Mouse (Mus musculus) forebrain, embryonic 14.5 days (tissue): ENCODE data around the gene Tfap2b. TPM values are rescaled to one million over a fixed set of nuclear protein-coding genes. Genes with fewer than 3 reads are reported as not detected.

Experiments
- ATAC-seq: fragments of 200-750 bp; cut with Nextera tagmentation; 2 replicates; pipeline ENCODE4 v1.8.0; 2017; ENCODE audit warnings: mild to moderate bottlenecking, moderate library complexity
- DNase-seq: peaks from one replicate; pipeline ENCODE4 v3.0.0-alpha.2; 2015; ENCODE audit warnings: low spot score
- H3K27ac ChIP-seq: fragments of 300-500 bp; sonication (generic); 2 replicates; pipeline ENCODE4 v1.5.1; 2014; ENCODE audit warnings: low read depth, mild to moderate bottlenecking, control low read depth, low read length, moderate library complexity
- H3K27me3 ChIP-seq: fragments of 300-500 bp; sonication (generic); replicated peaks from 2 replicates; pipeline ENCODE4 v1.6.1; 2014; ENCODE audit warnings: low read length, control low read depth, mixed read lengths; ENCODE audit not compliant: control insufficient read depth, insufficient read depth
- H3K36me3 ChIP-seq: fragments of 300-500 bp; sonication (generic); 2 replicates; pipeline ENCODE4 v1.6.1; 2014; ENCODE audit warnings: low read length, control low read depth; ENCODE audit not compliant: control insufficient read depth, insufficient read depth
- H3K4me1 ChIP-seq: fragments of 300-500 bp; sonication (generic); 2 replicates; pipeline ENCODE4 v1.6.1; 2014; ENCODE audit warnings: antibody characterized with exemption, low read length, control low read depth; ENCODE audit not compliant: control insufficient read depth, insufficient read depth
- H3K4me2 ChIP-seq: fragments of 300-500 bp; sonication (generic); 2 replicates; pipeline ENCODE4 v1.6.1; 2014; ENCODE audit warnings: mild to moderate bottlenecking, control low read depth, low read length
- H3K4me3 ChIP-seq: fragments of 300-500 bp; sonication (generic); 2 replicates; pipeline ENCODE4 v1.5.1; 2014; ENCODE audit warnings: low read depth, low read length, control low read depth
- H3K9ac ChIP-seq: fragments of 300-500 bp; sonication (generic); 2 replicates; pipeline ENCODE4 v1.6.1; 2014; ENCODE audit warnings: mild to moderate bottlenecking, low read length, control low read depth, moderate library complexity
- H3K9me3 ChIP-seq: fragments of 300-500 bp; sonication (generic); replicated peaks from 2 replicates; pipeline ENCODE4 v1.6.1; 2016; ENCODE audit warnings: low read length, control low read depth, mixed read lengths; ENCODE audit not compliant: control insufficient read depth
- WGBS: fragments of 180-500 bp; shearing (Covaris S2); extraction: QIAGEN DNeasy Blood & Tissue Kit; methylation state at CpG from one replicate; pipeline ENCODE4 v1.1.7; 2014; 5-methylcytosine and 5-hydroxymethylcytosine counted together
- polyA plus RNA-seq: library from polyadenylated mRNA; unstranded; fragments of >200 nt; fragmentation: Nextera tagmentation; extraction: Ambion mirVana; gene quantifications from 2 replicates; pipeline ENCODE4 v1.2.1, GENCODE M21; 2014

Gene Tfap2b
- polyA plus RNA-seq, 1 experiment from 2014 or later = 0.60 TPM

DNA sequence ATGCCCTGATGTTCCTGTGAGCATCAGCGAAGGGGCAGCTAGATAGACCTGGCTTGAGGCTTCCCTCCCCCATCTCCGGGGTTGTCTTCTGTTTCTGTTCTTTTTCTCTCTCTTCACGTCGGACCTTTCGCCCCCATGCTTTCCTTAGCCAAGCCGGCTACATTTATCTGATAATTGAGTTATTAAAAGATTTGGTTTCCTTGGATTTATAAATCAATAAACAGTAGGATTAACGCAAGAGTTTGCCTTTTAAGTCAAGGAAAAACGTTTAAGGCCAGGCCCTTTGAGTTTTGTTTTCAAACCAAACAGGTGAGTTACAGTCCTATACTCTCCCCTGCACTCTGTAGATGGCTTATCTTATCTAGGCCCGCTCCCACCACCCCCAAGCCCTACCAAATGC lies 28.3 kb downstream of the Tfap2b start:
- no peaks in the 10 kb centered on the region for H3K9me3 ChIP-seq
- no peak overlapping the region for H3K4me3 ChIP-seq
- WGBS = under 1% methylated on average over 9 of the region's 9 CpGs
- no peak for DNase-seq
- H3K36me3 ChIP-seq = no peaks in the 10 kb centered on the region
- ATAC-seq = no peak
- H3K4me2 ChIP-seq = no peak overlapping the region
- H3K27ac ChIP-seq = no peak overlapping the region
- peaks cover 85% of the 10 kb centered on the region for H3K27me3 ChIP-seq
- H3K4me1 ChIP-seq = no peaks in the 10 kb centered on the region
- H3K9ac ChIP-seq = no peak overlapping the region

DNA sequence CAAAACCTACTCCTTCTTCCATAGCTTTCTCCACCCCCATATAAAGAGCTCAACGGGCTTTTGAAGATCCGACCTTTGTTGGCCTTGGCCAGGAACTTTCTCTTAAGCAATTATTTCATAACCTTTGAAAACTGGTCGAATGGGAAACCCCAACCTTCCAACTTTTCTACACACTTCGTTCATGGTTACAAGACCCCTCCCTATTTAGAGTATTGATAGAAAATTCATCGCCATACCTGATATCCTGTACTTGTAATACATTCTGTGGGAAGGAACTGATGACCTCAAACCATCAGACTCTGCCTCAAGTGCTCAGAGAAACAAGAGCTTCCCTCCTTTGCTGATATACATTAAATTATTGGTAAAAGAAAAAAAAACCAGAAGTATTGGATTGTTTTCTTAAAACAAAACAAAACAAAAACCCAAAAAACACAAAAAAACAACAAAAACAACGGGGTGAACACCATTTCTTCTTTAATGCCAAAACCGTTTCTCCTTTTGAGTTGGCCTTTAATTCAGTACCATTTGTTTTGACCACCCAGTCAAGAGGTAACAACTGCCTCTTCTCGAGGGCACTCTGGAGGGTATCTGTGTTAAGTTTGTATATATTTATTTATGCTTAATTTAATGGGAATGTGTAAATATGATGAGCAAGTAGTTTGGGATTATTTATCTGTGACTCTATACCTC lies 29.2 kb downstream of the Tfap2b start:
- Histone ChIP-seq H3K9ac (no peak overlapping the region), H3K4me2 (no peak overlapping the region), H3K4me3 (no peak overlapping the region), H3K9me3 (no peaks in the 10 kb centered on the region), H3K36me3 (no peaks in the 10 kb centered on the region), H3K4me1 (no peaks in the 10 kb centered on the region), H3K27me3 (peaks cover 85% of the 10 kb centered on the region), H3K27ac (no peak overlapping the region)
- DNase-seq = no peak
- 3% methylated on average over 8 of the region's 8 CpGs for WGBS
- no peak for ATAC-seq

DNA sequence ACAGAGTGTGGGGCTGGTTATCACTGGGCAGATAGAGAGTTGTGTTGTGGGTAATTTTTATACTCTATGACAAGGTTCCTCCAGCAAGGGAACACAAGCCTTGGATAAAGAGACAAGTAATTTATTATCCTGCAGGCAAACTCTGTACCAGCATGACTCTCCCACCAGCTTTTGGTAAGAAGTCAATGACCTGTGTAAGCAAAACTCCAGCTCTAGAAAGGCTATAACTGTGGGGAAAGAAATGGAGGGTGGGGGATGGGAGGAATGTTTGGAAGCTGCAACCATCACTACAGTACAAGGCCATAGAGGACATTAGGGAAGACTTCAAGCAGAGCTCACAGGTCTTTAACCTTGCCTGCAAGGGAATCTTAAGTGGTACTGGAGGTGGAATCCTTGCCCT lies 31.3 kb downstream of the Tfap2b start:
- Histone ChIP-seq H3K4me3 (no peak overlapping the region), H3K4me2 (no peak overlapping the region), H3K9ac (no peak overlapping the region), H3K36me3 (no peaks in the 10 kb centered on the region), H3K4me1 (0 out of 2 replicates have a peak, but pooled peaks cover 4% of the 10 kb centered on the region), H3K27me3 (peaks cover 87% of the 10 kb centered on the region), H3K9me3 (no peaks in the 10 kb centered on the region), H3K27ac (no peak overlapping the region)
- ATAC-seq (no peak), DNase-seq (no peak)

- Histone ChIP-seq H3K9ac (no peak overlapping the region), H3K9me3 (no peaks in the 10 kb centered on the region), H3K4me2 (peak overlapping the region; percentile 21; the same call in 1 of the 2 replicates), H3K4me1 (0 out of 2 replicates have a peak, but pooled peaks cover 4% of the 10 kb centered on the region), H3K4me3 (0 out of 2 replicates have a peak overlapping the region, but pooled peaks have one; percentile 8), H3K27ac (no peak overlapping the region), H3K36me3 (no peaks in the 10 kb centered on the region), H3K27me3 (peaks cover 77% of the 10 kb centered on the region)
- 2% methylated on average over 20 of the region's 20 CpGs for WGBS
- ATAC-seq (peak; percentile 47; the same call in 1 of the 2 replicates), DNase-seq (peak; percentile 51)
Measured at GRCm38 (mm10) chr1:19241316-19241715, 32.6 kb downstream of the Tfap2b start.

GRCm38 (mm10) chr1:19242021-19242420 lies 33.3 kb downstream of the Tfap2b start:
- Histone ChIP-seq H3K9me3 (no peaks in the 10 kb centered on the region), H3K9ac (no peak overlapping the region), H3K27ac (no peak overlapping the region), H3K4me1 (0 out of 2 replicates have a peak, but pooled peaks cover 4% of the 10 kb centered on the region), H3K27me3 (peaks cover 71% of the 10 kb centered on the region), H3K36me3 (no peaks in the 10 kb centered on the region), H3K4me2 (no peak overlapping the region), H3K4me3 (no peak overlapping the region)
- no peak for DNase-seq
- ATAC-seq = no peak
- WGBS = 2% methylated on average over 8 of the region's 8 CpGs

- ATAC-seq (peak; percentile 88), DNase-seq (peak; percentile 86)
- Histone ChIP-seq H3K27me3 (peaks cover 49% of the 10 kb centered on the region), H3K4me1 (0 out of 2 replicates have a peak, but pooled peaks cover 4% of the 10 kb centered on the region), H3K36me3 (no peaks in the 10 kb centered on the region), H3K4me3 (no peak overlapping the region), H3K27ac (no peak overlapping the region), H3K9ac (no peak overlapping the region), H3K4me2 (no peak overlapping the region), H3K9me3 (no peaks in the 10 kb centered on the region)
- 2% methylated on average over 4 of the region's 4 CpGs for WGBS
Measured at GRCm38 (mm10) chr1:19245032-19245431, 36.3 kb downstream of the Tfap2b start.

DNA sequence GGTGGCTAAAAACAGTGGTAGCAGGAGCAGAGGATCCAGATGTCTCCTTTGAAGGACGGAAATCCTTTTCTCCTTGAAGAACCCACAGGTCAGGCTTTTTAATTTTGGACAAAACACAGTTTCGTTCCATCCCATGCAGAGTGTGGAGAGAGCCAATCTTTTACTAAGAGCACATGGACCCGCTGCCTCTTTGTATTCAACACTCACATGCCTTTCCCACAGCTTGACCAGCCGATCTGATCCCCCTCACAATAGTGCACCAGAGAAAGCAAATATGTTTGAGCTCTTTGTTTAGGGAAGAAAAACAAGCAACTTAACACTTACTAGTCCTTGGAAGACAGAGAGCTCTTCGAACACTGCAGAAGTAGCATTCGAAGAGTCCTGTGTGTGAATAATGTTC lies 42.6 kb downstream of the Tfap2b start:
- H3K4me1 ChIP-seq = no peaks in the 10 kb centered on the region
- no peak overlapping the region for H3K4me3 ChIP-seq
- H3K27me3 ChIP-seq = 0 out of 2 replicates have a peak, but pooled peaks cover 4% of the 10 kb centered on the region
- no peaks in the 10 kb centered on the region for H3K36me3 ChIP-seq
- 38% methylated on average over 6 of the region's 6 CpGs for WGBS
- DNase-seq = no peak
- H3K4me2 ChIP-seq = no peak overlapping the region
- ATAC-seq = no peak
- H3K27ac ChIP-seq = no peak overlapping the region
- no peak overlapping the region for H3K9ac ChIP-seq
- no peaks in the 10 kb centered on the region for H3K9me3 ChIP-seq

DNA sequence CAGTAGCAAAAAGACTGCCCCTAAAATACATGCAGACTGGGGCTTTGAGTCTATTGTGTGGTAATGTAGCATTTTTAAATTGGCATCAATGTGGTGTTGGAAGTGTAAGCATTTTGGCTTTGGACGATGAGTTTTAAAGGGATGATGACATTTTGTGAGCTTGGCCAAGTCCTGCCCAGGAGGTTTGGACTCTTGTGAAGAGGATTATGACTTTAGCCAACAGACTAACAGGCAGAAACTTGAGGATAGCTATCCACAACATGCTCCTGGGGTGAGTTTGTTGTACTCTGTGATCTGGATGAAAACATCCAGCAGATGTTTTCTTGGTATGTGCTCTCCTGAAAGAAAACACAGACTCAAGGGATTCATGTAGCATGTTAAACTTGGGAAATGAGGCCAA lies 60.9 kb downstream of the Tfap2b start:
- no peak overlapping the region for H3K9ac ChIP-seq
- H3K4me2 ChIP-seq = no peak overlapping the region
- DNase-seq (no peak), ATAC-seq (no peak)
- no peak overlapping the region for H3K27ac ChIP-seq
- H3K4me1 ChIP-seq = no peaks in the 10 kb centered on the region
- H3K4me3 ChIP-seq = no peak overlapping the region
- no peaks in the 10 kb centered on the region for H3K27me3 ChIP-seq
- no peaks in the 10 kb centered on the region for H3K9me3 ChIP-seq
- 85% methylated on average over 1 of the region's 1 CpGs for WGBS
- H3K36me3 ChIP-seq = no peaks in the 10 kb centered on the region
